Mouse (Mus musculus) regulatory T cell (primary cell): ENCODE results near the gene Aipl1.

Experiments used
- in situ Hi-C: fragments of 300-600 bp; cut with MboI, MseI; formaldehyde crosslinking; loops from one replicate; pipeline ENCODE4 v1.15.1; 2025; ENCODE audit warnings: high pct_unique_total_duplicates

Gene Aipl1

DNA sequence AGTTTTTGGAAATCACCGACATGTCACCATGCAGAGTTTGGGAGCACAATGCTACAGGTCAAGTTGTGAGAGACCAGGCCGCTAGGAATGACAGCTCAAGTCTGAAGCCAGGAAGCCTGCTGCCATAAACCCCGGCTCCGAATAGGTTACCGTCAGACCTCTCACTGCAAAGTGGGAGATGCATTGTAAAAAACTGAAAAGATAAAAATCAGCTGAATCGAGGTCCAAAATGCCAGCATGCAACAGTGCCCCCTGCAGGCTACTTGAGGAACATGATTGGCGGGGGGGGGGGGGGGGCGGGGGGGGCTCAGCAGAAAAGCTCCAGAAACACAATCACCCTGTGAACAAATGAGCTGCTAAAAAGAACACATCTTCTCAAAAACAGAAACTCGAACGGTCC, 13.7 kb downstream of the Aipl1 start:
- in situ Hi-C loops: no loop called here

- in situ Hi-C loops: no loop called here
These were observed 14.5 kb downstream of the Aipl1 start for GRCm38 (mm10) chr11:72022827-72023226.

GRCm38 (mm10) chr11:72021015-72021414, 16.3 kb downstream of the Aipl1 start:
- in situ Hi-C loops: no loop called here

DNA sequence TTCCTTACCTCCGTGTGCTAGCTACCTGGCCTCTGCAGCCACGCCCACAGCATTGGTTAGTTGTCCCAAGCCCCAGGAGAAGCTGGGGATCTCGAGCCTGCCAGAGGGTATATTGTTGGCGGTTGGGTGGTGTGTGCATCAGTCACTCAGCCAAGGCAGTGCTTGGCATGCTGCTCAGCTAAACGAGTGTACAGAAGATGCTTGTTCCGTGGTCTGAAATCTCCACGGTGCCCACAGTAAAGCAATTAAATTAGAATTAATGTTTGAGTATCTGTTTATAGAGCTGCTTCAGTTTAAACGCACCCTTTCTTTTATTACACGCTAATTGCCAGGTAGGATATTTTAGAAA, 20.1 kb downstream of the Aipl1 start:
- in situ Hi-C loops: no loop called here

- in situ Hi-C loops: no loop called here
These were observed 20.6 kb downstream of the Aipl1 start for GRCm38 (mm10) chr11:72016518-72017252.

DNA sequence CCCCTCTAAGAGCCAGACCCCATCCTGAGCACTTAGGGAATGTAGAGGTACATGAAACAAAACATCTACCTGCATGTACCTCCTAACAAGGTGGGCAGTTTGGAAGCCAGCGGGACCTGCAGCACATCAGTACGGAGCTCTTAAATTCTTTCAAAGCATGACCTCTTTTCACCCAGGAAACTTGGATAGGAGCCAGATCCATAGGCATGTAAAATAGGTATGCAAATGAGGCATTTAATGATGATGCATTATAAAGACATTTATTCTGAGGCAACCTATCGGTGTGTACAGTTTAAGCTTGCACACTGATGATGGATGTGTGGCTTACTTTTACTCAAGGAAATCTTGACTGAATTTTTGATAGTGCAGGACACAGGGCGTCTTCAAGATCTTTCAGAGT, 22.6 kb downstream of the Aipl1 start:
- in situ Hi-C loops: no loop called here

GRCm38 (mm10) chr11:72011955-72012354, 25.4 kb downstream of the Aipl1 start:
- in situ Hi-C loops: no loop called here

DNA sequence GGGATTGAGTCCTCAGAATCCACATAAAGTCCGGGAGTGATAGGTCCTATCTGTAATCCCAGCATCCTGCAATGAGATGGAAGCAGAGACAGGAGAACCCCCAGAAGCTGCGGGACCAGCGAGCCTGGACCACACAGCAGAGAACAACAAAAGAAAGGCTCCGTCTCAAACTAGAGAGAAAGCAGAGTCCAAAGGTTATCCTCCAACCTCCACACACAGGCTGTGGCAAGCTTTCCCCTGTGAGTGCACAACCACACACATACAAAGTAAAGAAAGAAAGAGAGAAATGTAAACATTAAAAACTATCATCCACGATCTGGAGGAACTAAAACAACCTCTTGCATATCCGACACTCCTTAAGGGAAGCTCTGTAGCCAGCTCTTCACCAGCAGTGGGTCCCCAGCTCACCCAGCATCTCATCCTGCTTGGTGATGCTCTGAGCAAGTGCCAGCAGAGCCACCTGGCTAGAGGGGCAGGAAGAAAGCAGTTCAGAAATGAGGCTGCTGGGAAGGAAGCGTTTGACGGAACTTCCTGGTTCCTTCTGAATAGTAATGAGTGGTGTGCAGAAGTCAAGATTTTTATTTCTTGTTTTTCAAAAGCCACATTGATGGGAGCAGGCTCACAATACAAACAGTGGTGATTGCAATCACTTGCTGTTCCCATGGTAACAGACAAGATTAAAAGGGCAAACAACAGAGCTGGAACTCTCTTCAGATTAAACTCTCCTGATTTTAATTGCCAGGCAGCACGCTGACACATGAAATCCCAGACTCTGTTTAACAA, 26.2 kb downstream of the Aipl1 start:
- in situ Hi-C loops: no loop called here

GRCm38 (mm10) chr11:72010367-72010766, 26.9 kb downstream of the Aipl1 start:
- in situ Hi-C loops: no loop called here

DNA sequence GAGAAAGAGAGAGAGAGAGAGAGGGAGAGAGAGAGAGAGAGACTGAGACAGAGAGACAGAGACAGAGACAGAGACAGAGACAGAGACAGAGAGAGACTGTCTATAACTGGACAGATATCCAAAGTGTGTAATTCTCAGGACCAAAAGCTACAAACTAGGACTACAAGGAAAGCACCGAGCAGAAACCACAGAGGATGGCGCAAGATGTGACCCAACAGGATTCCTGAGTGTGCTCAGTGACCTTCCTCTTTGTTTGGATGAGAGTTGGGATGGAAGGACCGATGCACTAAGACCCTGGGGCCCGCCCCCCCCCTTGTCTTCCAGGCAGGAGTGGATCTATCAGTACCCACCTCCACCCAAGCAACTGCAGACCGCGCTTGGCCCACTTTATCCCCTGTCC, 31.8 kb downstream of the Aipl1 start:
- in situ Hi-C loops: no loop called here

GRCm38 (mm10) chr11:72003171-72003570, 34.1 kb downstream of the Aipl1 start:
- in situ Hi-C loops: no loop called here

DNA sequence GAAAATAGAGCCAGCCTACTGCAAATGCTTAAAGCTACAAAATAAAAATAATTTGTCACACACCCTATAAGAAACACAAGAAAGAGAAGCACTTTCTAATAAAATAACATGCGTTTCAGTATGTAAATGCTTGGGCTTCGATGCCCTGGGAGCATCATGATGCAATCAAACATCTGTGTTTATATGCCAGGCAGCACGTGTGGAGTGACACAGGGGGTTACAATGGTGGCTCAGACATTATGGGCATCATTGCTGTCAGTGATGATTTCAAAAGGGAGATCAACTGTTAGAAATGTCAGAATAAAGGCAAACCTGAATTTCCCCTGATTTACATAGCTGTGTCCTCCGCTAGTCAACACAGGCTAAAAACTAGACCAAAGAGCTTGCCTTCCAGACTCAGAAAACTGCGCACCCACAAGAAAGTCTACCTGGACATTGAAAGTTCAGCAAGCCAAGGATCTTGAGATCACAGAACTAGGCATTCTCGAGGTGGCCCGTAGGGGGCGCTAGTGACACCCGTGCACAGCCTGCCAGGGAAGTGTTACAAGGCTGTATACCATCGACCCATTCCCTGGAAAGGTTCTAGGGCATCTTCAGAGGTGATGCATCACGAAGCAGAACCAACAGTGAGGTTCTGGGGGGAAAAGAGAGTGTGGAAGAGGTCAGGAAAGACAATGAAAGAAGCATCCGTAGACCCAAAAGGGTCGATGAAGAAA, 35.0 kb downstream of the Aipl1 start:
- in situ Hi-C loops: no loop called here

DNA sequence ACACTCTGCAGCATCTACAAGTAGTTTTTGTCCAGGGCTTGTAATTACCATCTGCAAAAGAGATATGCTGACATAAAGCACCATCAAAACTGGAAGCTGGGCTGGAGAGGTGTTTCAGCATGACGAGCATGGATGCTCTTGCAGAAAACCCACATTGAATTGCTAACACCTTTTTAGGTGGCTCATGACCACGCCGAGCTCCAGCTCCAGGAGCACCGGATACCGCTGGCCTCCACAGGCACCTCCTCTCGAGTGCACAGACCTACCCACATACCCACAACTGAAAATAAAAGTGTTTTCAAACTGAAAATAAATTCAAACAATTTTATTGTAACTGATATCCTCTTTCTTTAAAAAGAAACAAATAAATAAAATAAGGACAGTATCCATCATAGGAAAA, 37.1 kb downstream of the Aipl1 start:
- in situ Hi-C loops: no loop called here

DNA sequence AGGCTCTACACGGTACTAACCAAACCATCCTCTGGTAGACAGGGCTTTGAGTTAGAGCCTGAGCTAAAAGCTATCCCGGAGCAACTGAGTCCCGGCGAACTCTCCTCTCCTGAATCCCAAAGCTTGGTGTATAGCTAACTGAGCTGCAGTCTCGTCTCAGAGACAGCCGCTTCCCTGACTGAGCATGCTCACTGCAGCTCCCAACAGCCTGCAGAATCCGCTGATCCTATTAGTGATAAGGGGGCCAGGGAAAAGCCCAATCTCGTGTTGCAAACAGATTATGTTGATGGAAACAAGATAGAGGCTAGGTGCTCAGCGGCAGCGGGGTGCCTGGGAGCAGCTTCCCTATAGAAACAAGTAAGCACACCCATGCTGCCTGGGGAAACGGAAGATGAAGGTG, 40.5 kb downstream of the Aipl1 start:
- in situ Hi-C loops: no loop called here

DNA sequence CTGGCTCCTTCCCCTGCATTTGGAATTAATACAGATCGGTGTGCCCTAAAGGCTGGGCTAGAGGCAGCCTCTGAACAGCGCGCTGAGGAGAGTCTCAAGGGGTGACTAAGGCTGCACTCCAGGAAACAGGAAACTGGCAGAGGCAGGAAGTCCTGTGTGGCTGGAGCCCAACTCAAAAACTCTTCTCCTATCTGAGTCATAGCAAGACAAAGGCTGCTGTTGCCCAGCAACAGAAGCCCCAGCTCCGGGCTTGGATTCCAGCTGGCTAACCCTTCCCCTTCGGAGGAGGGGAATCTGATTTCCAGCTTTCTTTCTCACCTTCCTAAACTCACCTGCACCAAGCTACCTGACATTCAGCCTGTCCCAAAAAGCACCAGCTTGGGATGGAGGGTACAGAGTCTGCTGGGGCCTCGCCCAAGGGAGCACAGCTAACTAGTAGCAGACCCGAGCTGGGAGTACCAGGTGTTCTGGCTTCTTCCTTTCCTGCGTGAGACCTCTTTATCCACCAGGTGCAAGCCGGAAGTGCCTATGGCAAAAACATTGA, 41.3 kb downstream of the Aipl1 start:
- in situ Hi-C loops: no loop called here

GRCm38 (mm10) chr11:71992438-71992837, 44.9 kb downstream of the Aipl1 start:
- in situ Hi-C loops: no loop called here

GRCm38 (mm10) chr11:71991541-71991940, 45.8 kb downstream of the Aipl1 start:
- in situ Hi-C loops: no loop called here

- in situ Hi-C loops: loop anchor here (10.0 kb wide), 1 partner anchor 55 kb away; the partner anchor contains the start of gene Pimreg
These were observed 47.9 kb downstream of the Aipl1 start for GRCm38 (mm10) chr11:71989407-71989806.

- in situ Hi-C loops: loop anchor here (10.0 kb wide), 1 partner anchor 57 kb away; the partner anchor contains the start of gene Pimreg
These were observed 49.9 kb downstream of the Aipl1 start for GRCm38 (mm10) chr11:71987159-71988150.

- in situ Hi-C loops: loop anchor here (10.0 kb wide), 1 partner anchor 59 kb away; the partner anchor contains the start of gene Pimreg
These were observed 51.5 kb downstream of the Aipl1 start for GRCm38 (mm10) chr11:71985783-71986182.
